Mouse (Mus musculus) 3T3-L1 (cell line): ENCODE results near the gene Lfng.
A peak's percentile ranks its signal among the peaks of the same experiment; 100 is the strongest.

Experiments
- DNase-seq: peaks from one replicate; pipeline ENCODE4 v3.0.0-alpha.2; 2015; ENCODE audit warnings: low read depth, low spot score

Gene Lfng

DNA sequence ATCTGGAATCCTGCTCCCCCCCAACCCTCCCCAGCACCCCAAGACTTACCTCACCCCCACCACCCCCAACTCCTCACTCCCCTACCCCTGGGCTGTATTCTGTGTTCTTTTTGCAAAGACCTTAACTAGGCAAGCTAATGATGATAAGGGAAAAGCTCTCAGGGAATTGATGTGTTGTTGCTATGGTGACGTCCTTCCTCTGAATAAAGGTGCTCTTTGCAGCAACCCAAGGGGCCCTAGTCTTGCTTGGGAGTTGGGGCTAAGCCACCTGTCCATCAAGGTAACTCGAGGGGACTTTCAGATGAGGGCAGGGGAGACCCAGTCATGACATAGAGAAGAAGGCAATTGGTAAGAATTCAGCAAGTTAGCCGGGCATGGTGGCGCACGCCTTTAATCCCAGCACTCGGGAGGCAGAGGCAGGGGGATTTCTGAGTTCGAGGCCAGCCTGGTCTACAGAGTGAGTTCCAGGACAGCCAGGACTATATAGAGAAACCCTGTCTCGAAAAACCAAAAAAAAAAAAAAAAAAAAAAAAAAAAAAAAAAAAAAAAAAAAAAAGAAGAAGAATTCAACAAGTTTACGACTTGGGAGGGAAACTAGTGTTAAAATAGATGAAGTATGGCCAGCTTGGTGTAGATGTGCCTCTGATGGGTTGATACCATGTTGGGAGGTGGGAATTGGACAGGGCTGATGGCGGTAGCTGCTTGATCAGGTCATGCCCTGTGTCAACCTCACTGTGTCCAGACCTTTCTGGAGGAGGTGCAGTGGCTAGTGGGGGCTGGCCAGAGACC is 8.4 kb downstream of the Lfng start:
- no peak for DNase-seq

DNA sequence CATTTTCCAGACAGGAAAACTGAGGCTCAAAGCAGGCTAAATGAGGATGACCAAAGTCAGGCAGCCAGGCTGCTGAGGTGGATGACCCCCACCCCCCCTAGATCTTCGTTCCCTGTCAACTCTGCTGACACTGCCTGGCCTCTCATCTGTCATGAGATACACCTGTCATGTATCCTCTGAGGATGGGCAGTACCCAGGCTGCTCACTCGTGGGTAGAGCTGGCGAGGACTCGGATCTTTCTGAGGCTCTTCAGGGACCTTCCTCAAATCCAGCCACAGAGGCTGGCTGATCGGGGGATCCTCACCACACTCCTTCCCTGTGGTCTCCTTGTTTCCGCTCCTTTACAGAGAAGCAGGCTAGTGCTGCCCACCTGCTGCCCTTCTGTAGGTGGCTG is 9.0 kb downstream of the Lfng start:
- DNase-seq, result no peak

DNA sequence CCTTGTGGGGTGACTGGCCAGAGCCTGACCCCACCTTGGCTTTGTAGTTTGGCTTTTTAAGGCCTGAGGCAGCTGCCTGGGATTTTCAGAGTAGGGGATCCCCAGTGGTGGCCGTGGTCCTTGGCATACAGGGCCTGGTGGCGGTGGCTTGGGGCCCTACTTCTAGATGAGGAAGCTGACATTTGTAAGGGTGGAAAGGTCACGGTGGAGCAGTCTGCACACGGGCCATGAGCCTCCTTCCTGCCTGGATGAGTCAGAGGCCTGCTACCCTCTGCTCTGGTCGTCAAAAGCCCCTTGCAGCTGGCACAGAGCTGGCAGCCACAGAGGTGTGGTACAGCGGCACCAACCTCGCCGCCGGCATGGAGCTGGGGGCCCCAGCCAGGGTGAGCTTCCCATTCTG is 9.6 kb downstream of the Lfng start:
- DNase-seq, result peak; percentile 52

DNA sequence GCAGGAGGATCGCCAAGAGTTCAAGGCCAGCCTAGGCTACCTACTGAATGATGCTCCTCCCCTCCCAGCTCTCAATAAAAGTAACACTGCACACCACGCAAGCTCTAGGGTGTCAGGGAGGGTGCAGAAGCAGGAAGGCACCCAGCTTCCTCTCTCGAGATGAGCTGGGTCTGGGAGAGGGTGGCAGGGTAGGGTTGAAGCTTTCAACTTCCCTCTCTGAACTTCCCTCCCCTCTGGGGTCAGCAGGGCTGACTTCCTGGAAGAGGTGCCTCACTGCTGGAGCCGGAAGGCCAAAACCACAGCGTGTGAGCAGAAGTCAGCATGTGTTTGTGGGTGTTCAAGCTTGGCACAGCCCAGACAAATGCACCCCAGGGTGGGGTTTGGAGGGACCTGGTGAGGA is 10.6 kb downstream of the Lfng start:
- no peak for DNase-seq

DNA sequence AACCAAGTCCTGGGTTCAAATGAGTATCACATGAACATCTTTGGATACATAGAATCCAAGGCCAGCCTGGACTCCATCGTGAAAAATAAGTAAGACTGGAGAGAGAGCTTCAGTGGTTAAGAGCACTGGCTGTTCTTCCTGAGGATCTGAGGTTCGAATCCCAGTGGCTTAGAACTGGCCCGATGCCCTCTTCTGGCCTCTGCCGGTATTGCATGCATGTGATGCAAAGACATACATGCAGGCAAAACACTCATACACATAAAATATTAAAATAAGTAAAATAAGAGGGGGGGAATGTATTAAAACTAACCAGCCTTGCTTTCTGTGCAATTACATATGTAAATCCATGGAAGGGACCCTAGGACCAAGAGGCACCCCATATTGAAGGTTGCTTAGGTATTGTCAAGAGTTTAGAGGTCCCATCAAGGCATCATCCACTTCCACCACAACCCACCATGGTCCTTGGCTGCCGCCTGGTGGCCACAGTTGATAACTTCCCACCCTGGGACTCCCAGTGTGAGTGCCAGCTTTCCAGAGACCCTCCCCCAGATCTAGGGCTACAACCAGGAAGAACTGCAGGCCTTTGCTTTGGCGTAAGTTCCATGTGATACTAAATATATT is 12.1 kb downstream of the Lfng start:
- peak; percentile 88 for DNase-seq

DNA sequence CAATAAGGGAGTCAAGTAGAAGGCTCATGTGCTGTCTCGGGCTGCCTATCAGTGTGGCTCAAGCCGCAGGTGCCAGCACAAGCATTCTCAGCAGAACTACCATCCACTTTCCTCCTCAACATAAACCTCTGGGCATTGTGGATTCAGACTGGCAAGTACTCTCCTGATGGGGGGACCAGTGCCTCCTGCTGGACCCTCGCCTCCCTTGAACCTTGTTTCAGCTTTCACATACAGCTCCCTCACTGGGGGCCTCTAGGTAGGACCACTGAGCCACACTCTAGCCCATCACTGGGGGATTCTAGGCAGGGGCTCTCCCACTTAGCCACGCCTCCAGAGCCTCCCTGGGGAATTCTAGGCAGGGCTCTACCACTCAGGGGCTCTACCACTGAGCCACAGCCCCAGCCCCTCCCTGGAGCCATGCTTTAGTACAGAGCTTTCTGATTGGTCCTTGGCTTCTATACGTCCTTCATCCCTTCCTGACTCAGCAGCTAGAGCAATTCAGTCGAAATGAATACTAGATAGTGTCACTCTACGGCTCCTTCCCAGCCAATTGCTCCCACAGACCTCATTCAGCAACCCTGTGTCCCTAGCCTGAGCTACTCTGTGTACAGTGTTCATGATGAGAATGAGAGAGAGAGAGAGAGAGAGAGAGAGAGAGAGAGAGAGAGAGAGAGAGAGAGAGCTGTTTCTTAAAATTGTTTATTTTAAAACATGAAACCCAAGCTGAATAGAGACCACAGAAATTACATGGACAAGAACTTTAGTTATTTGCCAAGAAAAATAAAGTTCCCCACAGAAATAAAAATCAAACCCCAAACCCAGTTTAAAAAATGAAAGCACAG is 13.0 kb downstream of the Lfng start:
- peak; percentile 52 for DNase-seq

DNA sequence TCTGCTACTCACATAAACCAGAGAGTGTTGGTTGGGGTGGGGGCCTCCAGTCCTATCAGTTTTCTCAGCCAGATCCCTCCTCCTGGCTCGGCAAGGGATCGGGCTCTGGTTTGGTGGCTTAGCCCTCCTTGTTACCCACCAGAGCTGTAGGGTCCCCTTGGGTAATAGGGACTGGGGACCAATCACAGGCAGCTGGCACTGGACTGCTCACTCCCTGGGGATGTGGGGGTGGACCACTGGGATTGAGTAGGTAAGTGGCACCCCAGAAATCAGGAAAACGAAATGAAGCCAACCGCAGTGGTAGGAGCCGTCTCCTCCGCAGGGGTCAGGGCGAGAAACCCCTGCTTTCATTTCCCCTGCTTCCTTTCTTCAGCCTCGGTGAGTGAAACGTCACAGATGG is 14.0 kb downstream of the Lfng start:
- DNase-seq, result no peak

DNA sequence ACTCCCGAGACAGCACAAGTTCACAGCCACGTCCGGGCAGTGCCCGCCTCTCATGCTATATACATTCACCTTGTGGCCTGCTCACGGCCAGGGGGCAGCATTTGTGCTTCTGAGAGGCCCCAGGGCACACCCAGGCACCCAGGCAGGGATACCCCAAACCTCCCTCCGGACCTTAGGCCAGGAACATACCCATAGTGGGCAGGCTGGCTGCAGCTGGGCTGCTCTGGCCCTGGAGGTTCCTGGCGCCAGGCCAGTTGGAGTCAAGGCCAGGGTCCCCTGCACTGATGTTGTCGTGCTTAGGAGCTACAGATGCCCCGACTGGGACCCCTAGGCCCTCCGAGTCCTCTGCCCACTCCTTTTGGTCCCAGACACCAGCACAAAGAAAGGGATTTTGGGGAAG is 14.4 kb downstream of the Lfng start:
- DNase-seq, result no peak

DNA sequence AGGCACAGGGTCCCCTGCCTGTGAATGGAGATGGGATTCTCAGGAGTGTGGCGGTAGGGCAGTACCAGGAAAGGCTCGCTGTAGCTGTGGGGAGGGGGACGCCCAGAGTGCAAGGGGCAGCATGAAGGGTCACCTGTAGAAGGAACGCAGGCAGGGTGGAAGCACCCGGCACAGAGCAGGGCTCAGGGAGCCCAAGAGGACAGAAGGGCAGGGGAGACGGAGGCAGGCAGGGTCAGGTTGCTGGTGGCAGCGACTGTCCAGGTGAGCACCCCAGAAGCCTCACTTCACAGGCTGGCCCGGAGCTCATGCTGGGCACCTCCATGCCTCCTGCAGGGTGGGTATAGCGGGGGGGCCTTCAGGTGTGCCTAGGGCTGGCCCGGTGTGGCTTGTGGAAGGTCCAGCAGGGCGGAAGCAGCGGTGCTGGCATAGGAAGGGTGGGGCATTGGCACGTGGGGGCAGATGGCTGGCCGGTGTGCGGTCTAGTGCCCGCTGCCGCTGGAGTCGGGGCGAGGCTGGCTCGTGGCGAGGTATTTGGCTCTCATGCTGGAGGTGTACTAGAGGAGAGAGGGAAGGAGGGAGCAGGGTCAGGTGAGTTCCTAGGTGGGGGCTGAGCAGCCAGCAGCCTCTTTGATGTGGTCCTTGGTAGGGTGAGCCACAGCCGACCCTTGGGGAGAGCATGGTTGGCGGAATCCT is 16.0 kb downstream of the Lfng start:
- no peak for DNase-seq

DNA sequence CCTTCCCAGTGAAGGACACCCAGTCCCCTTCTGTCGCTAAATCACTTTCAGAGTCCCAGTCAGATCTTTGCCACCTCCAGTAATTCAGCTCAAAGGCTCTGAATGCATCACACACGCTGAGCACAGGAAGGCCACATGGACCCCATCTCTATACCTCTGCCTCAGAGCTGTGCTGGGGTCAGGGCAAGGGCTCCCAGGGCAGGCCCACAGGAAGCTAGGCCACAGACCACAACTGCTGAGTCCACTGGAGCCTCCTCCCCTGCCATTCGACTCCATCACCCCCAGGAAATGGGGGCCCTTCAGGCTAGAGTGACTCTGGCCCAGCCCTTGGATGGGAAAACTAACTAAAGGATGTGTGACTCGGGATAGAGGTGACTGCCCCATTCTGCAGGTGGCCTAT is 16.7 kb downstream of the Lfng start:
- DNase-seq, result no peak

DNA sequence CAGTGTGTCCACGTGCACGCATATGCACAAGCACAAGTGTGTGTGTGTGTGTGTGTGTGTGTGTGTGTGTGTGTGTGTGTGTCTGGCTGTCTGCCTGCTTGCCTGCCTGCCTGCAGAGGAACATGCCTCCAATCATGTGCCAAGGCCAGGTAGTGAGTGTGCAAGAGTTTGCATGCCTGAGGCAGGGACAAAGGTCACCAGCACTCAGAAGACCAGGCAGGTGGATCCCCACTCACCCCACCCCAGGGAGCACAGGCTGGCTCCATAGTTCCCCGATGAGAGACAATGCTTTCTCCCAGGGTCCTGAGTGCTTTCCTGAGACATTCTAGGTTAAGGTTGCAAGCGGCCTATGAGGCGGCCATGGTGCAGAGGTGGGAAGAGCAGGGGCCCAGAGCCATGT is 17.1 kb downstream of the Lfng start:
- DNase-seq, result no peak

DNA sequence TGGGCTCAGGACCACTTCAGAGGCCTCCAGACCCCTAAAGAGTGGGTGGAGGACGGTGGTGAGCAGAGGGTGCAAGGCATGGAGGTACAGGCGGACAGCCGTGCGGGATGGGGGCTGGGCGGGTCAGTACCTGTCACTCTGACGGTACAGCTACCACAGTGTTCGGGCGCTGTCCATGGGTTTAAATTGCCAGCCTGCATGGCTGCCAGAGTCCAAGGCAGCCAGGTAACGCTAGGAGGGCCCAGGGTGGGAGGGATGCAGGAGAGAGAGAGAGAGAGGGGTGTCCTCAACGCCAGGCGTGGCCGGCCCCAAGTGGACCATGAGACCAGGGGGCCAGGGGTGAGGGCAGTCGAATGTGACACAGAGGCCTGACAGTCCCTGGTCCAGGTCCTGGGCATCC is 17.8 kb downstream of the Lfng start:
- DNase-seq, result no peak

DNA sequence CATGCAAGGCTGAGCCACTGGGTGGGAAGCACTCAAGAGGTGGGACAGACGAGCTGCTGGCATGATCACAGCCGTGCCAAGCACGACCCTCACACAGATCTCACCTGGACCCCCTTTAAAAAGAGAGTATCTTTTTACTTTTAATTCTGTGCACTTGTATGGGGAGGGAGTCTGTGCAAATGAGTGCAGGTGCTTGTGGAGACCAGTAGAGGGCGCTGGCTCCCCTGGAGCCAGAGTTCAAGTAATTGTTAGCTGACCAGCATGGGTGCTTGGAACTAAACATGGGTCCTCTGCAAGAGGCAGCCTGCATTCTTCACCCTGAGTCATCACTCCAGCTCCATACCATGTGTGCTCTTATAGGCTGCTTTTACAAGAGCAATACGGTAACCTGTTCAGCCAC is 20.5 kb downstream of the Lfng start:
- DNase-seq, result no peak

DNA sequence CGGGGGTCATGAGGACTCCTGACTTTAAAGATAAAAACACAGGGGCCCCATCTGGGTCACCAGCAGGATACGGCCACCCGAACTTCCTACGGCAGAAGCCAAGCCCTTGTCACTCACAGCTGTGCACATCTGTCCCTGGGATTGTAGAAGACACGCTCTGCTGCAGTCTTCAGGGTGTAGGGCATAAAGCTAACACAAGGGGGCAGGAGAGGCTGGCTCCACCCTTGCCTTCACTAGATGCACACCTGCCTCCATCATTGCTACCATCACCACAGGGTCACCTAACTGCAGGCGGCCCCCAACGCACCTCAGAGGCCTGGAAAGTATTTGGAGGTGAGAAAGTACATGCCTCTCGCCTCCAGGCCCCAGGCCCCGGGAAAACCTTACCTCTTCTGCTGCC is 21.9 kb downstream of the Lfng start:
- DNase-seq, result no peak

DNA sequence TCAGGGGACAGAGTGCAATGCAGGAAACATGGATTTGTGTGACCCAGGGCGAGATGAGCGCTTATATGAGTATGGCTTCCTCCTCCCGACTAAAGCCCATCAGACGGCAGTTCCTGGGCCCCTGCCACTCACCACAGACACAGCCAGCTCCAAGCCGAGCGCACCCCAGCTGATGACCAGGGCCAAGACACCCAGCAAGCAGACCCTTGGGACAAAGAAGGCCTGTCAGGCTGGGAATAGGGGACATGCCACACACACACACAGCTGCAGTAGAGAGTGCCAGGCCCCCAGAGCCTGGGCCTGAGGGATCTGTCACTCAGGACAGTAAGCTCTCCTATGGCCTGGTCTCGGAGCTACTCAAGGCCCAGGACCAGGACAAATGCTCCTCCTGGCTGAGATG is 26.3 kb downstream of the Lfng start:
- no peak for DNase-seq

DNA sequence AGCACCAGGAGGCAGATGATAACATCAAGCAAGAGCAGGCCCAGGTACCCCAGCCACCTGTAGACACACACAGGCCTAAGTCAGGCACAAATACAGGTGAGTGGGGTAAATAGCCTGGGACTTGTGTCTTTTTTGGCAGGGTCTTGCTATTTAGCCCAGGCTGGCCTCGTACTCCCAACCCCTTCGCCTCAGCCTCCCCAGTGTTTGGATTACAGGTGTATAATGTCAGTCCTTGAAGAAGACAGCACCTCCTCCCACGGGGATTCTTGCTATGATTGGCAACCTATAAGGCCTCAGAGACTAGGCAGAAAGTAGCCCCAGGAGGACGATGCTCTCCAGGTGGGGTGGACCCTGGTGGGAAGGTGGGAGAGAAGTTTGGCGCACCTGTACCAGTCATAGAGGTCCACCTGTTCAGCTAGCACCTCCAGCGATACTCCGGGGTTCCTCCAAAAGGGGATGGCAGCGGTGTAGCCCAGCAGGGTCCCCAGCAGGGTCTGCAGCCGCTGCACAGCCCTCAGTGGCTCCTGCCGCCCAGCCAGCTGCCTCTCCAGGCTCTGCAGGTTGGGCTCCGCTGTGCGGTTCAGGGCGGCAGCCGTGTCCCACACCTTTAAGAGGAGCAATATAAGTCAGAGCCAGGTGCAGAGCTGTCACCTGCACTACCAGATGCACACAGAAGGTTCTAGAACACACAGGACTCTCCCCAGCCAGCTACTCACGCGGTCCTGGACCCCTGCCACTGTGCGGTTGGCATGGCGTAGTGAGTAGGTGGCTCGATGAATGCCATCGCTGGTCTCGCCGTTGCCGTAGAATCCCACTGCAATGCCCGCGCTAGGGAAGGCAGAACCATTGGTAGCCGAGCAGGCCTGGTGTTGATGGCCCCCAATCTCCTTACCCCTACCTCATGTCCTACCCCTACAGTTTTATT is 27.9 kb downstream of the Lfng start:
- no peak for DNase-seq

DNA sequence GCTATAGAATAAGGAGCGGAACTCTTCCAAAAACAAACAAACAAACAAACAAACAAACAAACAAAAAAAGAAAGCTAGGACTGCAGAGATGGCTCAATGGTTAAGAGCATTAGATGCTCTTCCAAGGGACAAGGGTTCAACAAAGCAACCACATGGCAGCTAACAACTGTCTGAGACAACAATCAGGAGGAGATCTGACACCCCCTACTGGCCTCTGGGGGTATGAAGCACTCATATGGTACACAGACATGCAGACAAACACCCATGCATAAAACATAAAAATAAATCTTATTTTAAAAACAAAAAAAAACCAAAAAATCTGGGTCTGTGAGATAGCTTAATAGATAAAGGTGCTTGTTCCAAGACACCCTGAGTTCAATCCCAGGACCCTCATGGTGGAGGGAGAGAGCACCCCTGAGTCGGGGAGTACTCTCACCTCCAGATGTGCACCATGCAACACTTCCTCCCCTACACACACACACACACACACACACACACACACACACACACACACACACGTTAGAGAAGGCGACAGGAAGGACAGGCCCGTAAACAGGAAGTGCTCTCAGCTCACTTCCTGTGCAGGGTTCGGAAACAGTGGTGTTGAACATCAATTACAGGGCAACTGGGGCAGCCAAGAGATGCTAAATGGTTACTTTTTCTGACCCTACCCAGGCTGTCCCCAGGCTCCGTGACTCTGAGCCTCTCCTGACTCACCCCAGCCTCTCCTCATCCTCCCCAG is 29.4 kb downstream of the Lfng start:
- DNase-seq, result no peak

DNA sequence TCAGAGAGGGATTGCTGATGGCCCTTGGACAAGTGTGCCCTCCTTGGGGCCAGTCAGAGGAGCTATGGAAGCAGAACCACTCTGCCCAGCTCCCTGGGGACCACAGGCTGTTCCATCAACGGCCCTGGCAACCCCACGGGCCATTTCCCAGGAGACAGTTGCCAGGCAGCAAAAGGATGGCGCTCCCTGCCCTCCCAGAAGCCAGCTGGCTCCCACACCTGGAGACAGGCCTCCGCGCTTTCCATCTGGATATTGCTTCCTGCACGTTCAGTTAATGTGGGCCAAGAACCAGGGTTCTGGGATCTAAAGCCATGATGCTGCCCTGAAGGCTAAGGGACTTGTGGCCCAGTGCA is 29.9 kb downstream of the Lfng start:
- DNase-seq, result no peak

DNA sequence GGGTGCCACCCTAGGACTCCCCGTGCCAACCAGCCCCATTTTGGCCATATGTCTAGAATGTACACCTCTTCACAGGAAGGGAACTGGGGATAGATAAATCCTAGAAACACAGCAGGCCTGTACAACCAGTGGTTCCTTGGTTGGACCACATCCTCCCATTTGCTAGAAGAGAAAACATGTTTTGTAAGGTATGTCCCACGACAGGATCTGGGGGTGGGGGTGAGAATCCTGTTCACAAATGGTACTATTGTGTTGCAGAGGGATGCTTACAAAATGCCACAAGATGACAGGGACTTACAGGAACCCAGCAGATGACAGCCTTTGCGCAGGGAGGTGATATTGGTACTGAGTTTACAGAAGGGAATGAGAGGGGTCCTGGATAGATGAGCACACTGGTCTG is 30.9 kb downstream of the Lfng start:
- DNase-seq, result no peak

DNA sequence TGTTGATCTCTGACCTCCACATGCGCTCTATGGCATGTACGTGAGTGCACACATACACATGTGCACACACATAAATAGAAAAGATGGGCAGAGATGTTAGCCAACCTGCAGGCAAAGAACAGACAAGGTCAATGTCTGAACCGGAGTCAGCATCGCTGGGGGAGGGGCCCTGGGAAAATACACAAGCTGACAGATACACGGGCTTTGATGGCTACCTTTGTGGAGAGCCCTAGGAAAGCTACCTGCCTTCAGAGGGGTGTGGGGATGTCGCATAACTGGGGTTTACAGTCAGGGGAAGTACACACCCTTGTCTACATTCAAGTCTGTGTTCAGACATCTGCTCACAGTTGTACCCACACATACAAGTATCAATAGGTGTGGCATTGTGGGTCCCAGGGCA is 31.4 kb downstream of the Lfng start:
- DNase-seq, result no peak
